Mouse (Mus musculus): Measurements from ENCODE around the gene Cmss1. TPM values are rescaled to one million over a fixed set of nuclear protein-coding genes. Genes with fewer than 3 reads are reported as not detected.
A peak's percentile ranks its signal among the peaks of the same experiment; 100 is the strongest.

Gene Cmss1
- total RNA-seq, 4 experiments from 2014 or later = 19.5 to 24.8 (median 21.3) TPM

- DNase-seq (ENCODE audit: low spot score in 2 of 2) = no peak
These were observed 177.7 kb downstream of the Cmss1 start for GRCm38 (mm10) chr16:57428977-57429376.

GRCm38 (mm10) chr16:57427516-57428285, 179.0 kb downstream of the Cmss1 start:
- DNase-seq (ENCODE audit: low spot score in 2 of 2) = no peak

- no peak for DNase-seq (ENCODE audit: low spot score in 2 of 2)
These were observed 180.0 kb downstream of the Cmss1 start for GRCm38 (mm10) chr16:57426680-57427079.

GRCm38 (mm10) chr16:57423001-57423800, 183.5 kb downstream of the Cmss1 start:
- DNase-seq (ENCODE audit: low spot score in 2 of 2) = no peak

GRCm38 (mm10) chr16:57421680-57422417, 184.8 kb downstream of the Cmss1 start:
- DNase-seq (ENCODE audit: low spot score in 2 of 2) = no peak

- no peak for DNase-seq (ENCODE audit: low spot score in 2 of 2)
These were observed 185.7 kb downstream of the Cmss1 start for GRCm38 (mm10) chr16:57420773-57421556.

- DNase-seq (ENCODE audit: low spot score in 2 of 2) = no peak
These were observed 186.8 kb downstream of the Cmss1 start for GRCm38 (mm10) chr16:57419881-57420280.

- DNase-seq (ENCODE audit: low spot score in 2 of 2) = no peak
These were observed 187.3 kb downstream of the Cmss1 start for GRCm38 (mm10) chr16:57419332-57419731.

- DNase-seq (ENCODE audit: low spot score in 2 of 2) = no peak
These were observed 188.7 kb downstream of the Cmss1 start for GRCm38 (mm10) chr16:57417955-57418354.

- no peak for DNase-seq (ENCODE audit: low spot score in 2 of 2)
These were observed 189.6 kb downstream of the Cmss1 start for GRCm38 (mm10) chr16:57417017-57417416.

GRCm38 (mm10) chr16:57416049-57416448, 190.6 kb downstream of the Cmss1 start:
- DNase-seq (ENCODE audit: low spot score in 2 of 2) = no peak

GRCm38 (mm10) chr16:57412766-57413165, 193.9 kb downstream of the Cmss1 start:
- peak in 1 of 2 experiments; percentile 37 for DNase-seq (ENCODE audit: low spot score in 2 of 2)

GRCm38 (mm10) chr16:57403825-57404224, 202.8 kb downstream of the Cmss1 start:
- DNase-seq (ENCODE audit: low spot score in 2 of 2) = no peak

GRCm38 (mm10) chr16:57402910-57403309, 203.8 kb downstream of the Cmss1 start:
- DNase-seq (ENCODE audit: low spot score in 2 of 2) = no peak

- DNase-seq (ENCODE audit: low spot score in 2 of 2) = no peak
These were observed 205.0 kb downstream of the Cmss1 start for GRCm38 (mm10) chr16:57401702-57402101.

- DNase-seq (ENCODE audit: low spot score in 2 of 2) = no peak
These were observed 207.1 kb downstream of the Cmss1 start for GRCm38 (mm10) chr16:57399566-57399965.

- peak; percentile 30 to 50 for DNase-seq (ENCODE audit: low spot score in 2 of 2)
These were observed 208.1 kb downstream of the Cmss1 start for GRCm38 (mm10) chr16:57398387-57399214.

- DNase-seq (ENCODE audit: low spot score in 2 of 2) = no peak
These were observed 208.8 kb downstream of the Cmss1 start for GRCm38 (mm10) chr16:57397845-57398244.

GRCm38 (mm10) chr16:57396249-57396648, 210.4 kb downstream of the Cmss1 start:
- DNase-seq (ENCODE audit: low spot score in 2 of 2) = no peak

- no peak for DNase-seq (ENCODE audit: low spot score in 2 of 2)
These were observed 213.5 kb downstream of the Cmss1 start for GRCm38 (mm10) chr16:57393161-57393560.
